Mouse (Mus musculus): ENCODE data around the gene Nif3l1.

Gene Nif3l1

GRCm38 (mm10) chr1:58498758-58499157, 53.8 kb downstream of the Nif3l1 start:
- CTCF ChIA-PET = interaction anchor here in 2 of 4 experiments (0.6 to 0.7 kb wide), 3 partner anchors 21 to 140 kb away, joined by 3 read pairs; no protein-coding TSS in a partner anchor
- POLR2A ChIA-PET = interaction anchor here in 2 of 4 experiments (0.7 to 0.9 kb wide), 4 partner anchors 12 to 108 kb away, joined by 3 read pairs; partner anchors contain the start of gene Clk1 (in 1 of the 2)

DNA sequence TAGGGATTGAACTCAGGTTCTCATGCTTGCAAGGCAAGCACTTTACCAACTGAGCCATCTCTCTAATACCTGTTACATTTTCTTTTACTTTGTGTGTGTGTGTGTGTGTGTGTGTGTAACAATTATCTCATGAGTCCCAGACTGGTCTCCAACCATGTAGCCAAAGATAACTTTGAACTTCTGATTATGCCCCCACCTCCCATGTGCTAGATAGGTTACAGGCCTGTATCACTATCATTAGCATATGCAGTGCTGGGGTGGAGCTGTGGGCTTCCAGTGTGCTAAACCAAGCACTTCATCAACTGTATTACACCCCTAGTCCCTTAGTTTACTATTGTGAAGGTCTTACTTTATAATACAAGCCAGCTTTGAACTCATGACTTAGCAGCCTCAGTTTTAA, 58.2 kb downstream of the Nif3l1 start:
- POLR2A ChIA-PET = interaction anchor here in 3 of 4 experiments (0.5 to 4.8 kb wide), 19 partner anchors 8 to 292 kb away, joined by 3 to 44 read pairs (median 5); partner anchors contain the start of genes Clk1 (in 2 of the 3), Nif3l1 (in 2 of the 3), Ppil3 (in 2 of the 3) and Bzw1 (in 1 of the 3)
- CTCF ChIA-PET = interaction anchor here in 1 of 4 experiments (0.8 kb wide), 1 partner anchor 75 kb away, joined by 3 read pairs; no protein-coding TSS in a partner anchor

GRCm38 (mm10) chr1:58503793-58504370, 58.9 kb downstream of the Nif3l1 start:
- POLR2A ChIA-PET = interaction anchor here (0.5 to 4.8 kb wide), 37 partner anchors 9 to 469 kb away, joined by 3 to 44 read pairs (median 5); partner anchors contain the start of genes Ppil3 (in 4 of the 4), Clk1 (in 3 of the 4), Nif3l1 (in 3 of the 4) and Bzw1 (in 1 of the 4)
- CTCF ChIA-PET = no interaction called here

DNA sequence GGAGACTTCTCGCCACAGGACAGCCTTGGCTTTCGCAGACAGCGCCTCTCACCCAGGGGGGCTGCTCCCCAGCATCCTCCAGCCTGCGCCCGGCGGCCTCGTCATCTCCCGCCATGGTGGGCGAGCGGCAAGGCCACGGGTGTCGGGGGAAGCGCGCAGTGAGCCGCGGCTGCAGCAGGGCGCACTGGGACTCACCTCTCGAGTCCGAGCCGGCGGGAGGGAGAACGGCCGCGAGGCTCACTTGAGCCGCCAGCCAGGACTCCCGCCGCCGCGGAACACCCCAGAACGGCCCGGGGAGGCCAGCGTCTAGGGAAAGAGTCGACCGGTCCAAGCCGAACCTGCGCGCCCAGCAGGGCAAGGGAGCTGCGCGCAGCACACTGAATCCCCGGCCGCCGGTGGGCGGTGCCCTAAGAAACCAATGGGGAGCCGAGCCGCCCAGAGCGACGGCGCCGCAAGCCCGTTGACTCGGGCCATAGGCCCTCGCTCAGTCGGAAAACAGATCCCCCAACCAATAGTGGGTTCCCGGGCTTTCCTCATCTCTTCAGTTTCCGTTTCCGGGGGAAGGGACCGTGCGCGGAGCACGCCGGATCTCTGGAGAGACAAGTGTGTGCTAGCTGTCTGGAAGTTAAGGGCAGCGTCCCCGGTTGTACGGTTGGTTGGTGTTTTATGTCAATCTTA, 59.8 kb downstream of the Nif3l1 start, which contains the start of gene Orc2:
Gene Orc2 (minus strand): TSS at position 533 of the 678 bp plus-strand sequence.
- ChIA-PET POLR2A (interaction anchor here (0.5 to 4.8 kb wide), 76 partner anchors 9 to 887 kb away, joined by 3 to 44 read pairs (median 4); partner anchors contain the start of genes Ppil3 (in 4 of the 4), Clk1 (in 3 of the 4), Nif3l1 (in 3 of the 4) and Bzw1 (in 2 of the 4)), CTCF (interaction anchor here in 1 of 4 experiments (0.6 to 1.0 kb wide), 3 partner anchors 242 to 1145 kb away, joined by 3 read pairs; no protein-coding TSS in a partner anchor)

- ChIA-PET POLR2A (interaction anchor here in 1 of 4 experiments (0.6 kb wide), 1 partner anchor 1954 kb away, joined by 4 read pairs; no protein-coding TSS in a partner anchor), CTCF (no interaction called here)
These were observed 62.3 kb downstream of the Nif3l1 start for GRCm38 (mm10) chr1:58507249-58507648.
